Mouse (Mus musculus) myocyte (in vitro differentiated cells): ENCODE measurements around the gene Slc35e2.

ENCODE experiments used
- CEBPB ChIP-seq: IDR thresholded peaks from 2 replicates; pipeline ENCODE4 v1.6.1; 2011; ENCODE audit warnings: mild to moderate bottlenecking, moderate library complexity; ENCODE audit not compliant: poor library complexity, insufficient read depth, severe bottlenecking
- E2F4 ChIP-seq: IDR thresholded peaks from one replicate; pipeline ENCODE4 v1.6.1; 2011; ENCODE audit warnings: mild to moderate bottlenecking, control low read depth, moderate library complexity; ENCODE audit not compliant: insufficient read depth
- MAX ChIP-seq: IDR thresholded peaks from one replicate; pipeline ENCODE4 v1.6.1; 2011; ENCODE audit warnings: low read depth, mild to moderate bottlenecking, control low read depth
- MYOD1 ChIP-seq, 3 experiments: IDR thresholded peaks; one replicate each; pipeline ENCODE4 v1.6.1; 2011; ENCODE audit warnings: control low read depth in 2 of 3, low read depth in 2 of 3, mild to moderate bottlenecking in 2 of 3, moderate library complexity in 1 of 3; ENCODE audit not compliant: insufficient read length in 2 of 3, control insufficient read depth in 1 of 3
- MYOG ChIP-seq, 3 experiments: IDR thresholded peaks; one replicate each; pipeline ENCODE4 v1.6.1; 2011; ENCODE audit warnings: control low read depth in 2 of 3, low read depth in 2 of 3, mild to moderate bottlenecking in 2 of 3; ENCODE audit not compliant: insufficient read length in 2 of 3, control insufficient read depth in 1 of 3, insufficient read depth in 1 of 3
- POLR2A ChIP-seq: IDR thresholded peaks from one replicate; pipeline ENCODE4 v1.6.1; 2011; ENCODE audit warnings: low read depth, mild to moderate bottlenecking, control low read depth, moderate library complexity; ENCODE audit not compliant: insufficient read length
- POLR2AphosphoS2 ChIP-seq: IDR thresholded peaks from one replicate; pipeline ENCODE4 v1.6.1; 2011; ENCODE audit warnings: low read depth, control low read depth; ENCODE audit not compliant: insufficient read length
- REST ChIP-seq: IDR thresholded peaks from one replicate; pipeline ENCODE4 v1.6.1; 2011; ENCODE audit warnings: mild to moderate bottlenecking, control low read depth, moderate library complexity; ENCODE audit not compliant: insufficient read depth, insufficient read length
- SRF ChIP-seq: IDR thresholded peaks from one replicate; pipeline ENCODE4 v1.6.1; 2011; ENCODE audit warnings: low read depth; ENCODE audit not compliant: control insufficient read depth, insufficient read length
- TCF12 ChIP-seq: IDR thresholded peaks from one replicate; pipeline ENCODE4 v1.6.1; 2011; ENCODE audit warnings: mild to moderate bottlenecking, control low read depth; ENCODE audit not compliant: poor library complexity, insufficient read depth, severe bottlenecking
- TCF3 ChIP-seq: IDR thresholded peaks from one replicate; pipeline ENCODE4 v1.6.1; 2011; ENCODE audit warnings: low read depth, control low read depth; ENCODE audit not compliant: insufficient read length

- TF ChIP-seq TCF12 (no peak), MYOG (IDR thresholded peaks at IDR 0.05; ENCODE audit: control insufficient read depth in 1 of 3, insufficient read depth in 1 of 3, insufficient read length in 2 of 3, low read depth in 2 of 3) (peak in 1 of 3 experiments; percentile 39), POLR2A (no peak), SRF (no peak), REST (no peak), MYOD1 (IDR thresholded peaks at IDR 0.05; ENCODE audit: control insufficient read depth in 1 of 3, insufficient read length in 2 of 3, low read depth in 2 of 3) (peak in 1 of 3 experiments; percentile 59), POLR2AphosphoS2 (no peak), CEBPB (no peak), TCF3 (no peak), E2F4 (no peak), MAX (no peak)
Observed at GRCm38 (mm10) chr4:155574931-155575330, 26.3 kb upstream of the Slc35e2 start.
